16 mouse cellular contexts compared by ENCODE assay signal in the genomic region with DNA sequence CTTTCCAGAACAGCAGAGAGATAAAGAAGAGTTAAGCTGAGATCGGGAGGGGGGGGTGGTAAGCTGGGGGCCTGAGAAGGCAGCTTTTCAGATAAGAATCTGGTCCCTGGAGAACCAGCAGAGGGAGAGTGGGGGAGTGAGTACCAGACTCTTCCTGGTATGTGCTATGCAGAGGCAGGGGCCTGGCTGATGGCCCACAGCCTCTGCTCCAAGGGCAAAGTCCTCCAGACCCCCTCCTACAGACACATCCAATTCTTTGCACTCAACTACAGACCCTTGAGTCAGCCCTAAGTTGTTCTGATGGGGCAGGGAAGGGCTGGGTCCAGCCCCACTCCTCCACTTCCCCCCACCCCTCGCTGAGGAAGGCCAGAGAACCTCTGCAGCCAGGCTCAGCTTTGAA.
DNase-seq lines count a peak whose midpoint lies in the region; ATAC-seq lines count a peak whose summit lies in the region.
"Had no signal": no experiment of that assay in that cellular context is flagged by ENCODE, and none has a peak within 500 bp of the region (broad histone marks: within the 10 kb centered on the region; RNA-seq: fewer than 3 reads in every experiment).

No protein-coding gene starts in this region.

- H3K9ac ChIP-seq in heart, embryonic 11.5 days (ENCODE audit: low read depth, low read length), result no peak overlapping the region
- no peak overlapping the region for H3K9ac ChIP-seq in embryonic facial prominence, embryonic 12.5 days
- H3K9ac ChIP-seq: neural tube, embryonic 12.5 days had no signal

- no peaks in the 10 kb centered on the region for H3K27me3 ChIP-seq in heart, embryonic 11.5 days (ENCODE audit: control insufficient read depth, insufficient read depth, low read length)
- H3K27me3 ChIP-seq in embryonic facial prominence, embryonic 12.5 days, result no peaks in the 10 kb centered on the region
- H3K27me3 ChIP-seq: neural tube, embryonic 12.5 days had no signal

- no peak for DNase-seq in heart, postnatal 25 days (ENCODE audit: low spot score)
- DNase-seq in kidney, postnatal 10 days, result peak; percentile 53
- no peak for DNase-seq in kidney, adult 11 months
- DNase-seq in kidney, postnatal 4 days, result peak; percentile 44 to 66
- DNase-seq in liver, result no peak
- DNase-seq: adrenal gland, postnatal 25 days; B cell, adult 2 months; cerebellum, postnatal 36 days; layer of hippocampus, postnatal 36 days; thymus, postnatal 4 days had no signal

- H3K4me2 ChIP-seq in heart, embryonic 11.5 days, result no peak overlapping the region
- no peak overlapping the region for H3K4me2 ChIP-seq in embryonic facial prominence, embryonic 12.5 days (replicated peaks)
- H3K4me2 ChIP-seq: neural tube, embryonic 12.5 days had no signal

- H3K27ac ChIP-seq in heart, embryonic 11.5 days (ENCODE audit: low read depth, low read length), result peak overlapping the region; percentile 60
- peak overlapping the region; percentile 70; the same call in 1 of the 2 replicates for H3K27ac ChIP-seq in embryonic facial prominence, embryonic 12.5 days
- H3K27ac ChIP-seq: neural tube, embryonic 12.5 days had no signal

- no peaks in the 10 kb centered on the region for H3K36me3 ChIP-seq in heart, embryonic 11.5 days (ENCODE audit: control insufficient read depth, insufficient read depth, low read length)
- H3K36me3 ChIP-seq in embryonic facial prominence, embryonic 12.5 days, result no peaks in the 10 kb centered on the region
- H3K36me3 ChIP-seq: neural tube, embryonic 12.5 days had no signal

- no peak overlapping the region for H3K4me3 ChIP-seq in heart, embryonic 11.5 days (ENCODE audit: low read depth, low read length)
- H3K4me3 ChIP-seq in embryonic facial prominence, embryonic 12.5 days, result no peak overlapping the region
- H3K4me3 ChIP-seq: neural tube, embryonic 12.5 days had no signal

- peaks cover 17% of the 10 kb centered on the region for H3K4me1 ChIP-seq in heart, embryonic 11.5 days (ENCODE audit: control insufficient read depth, insufficient read depth, low read length)
- H3K4me1 ChIP-seq in embryonic facial prominence, embryonic 12.5 days, result peaks cover 20% of the 10 kb centered on the region
- H3K4me1 ChIP-seq: neural tube, embryonic 12.5 days had no signal

- WGBS in heart, embryonic 11.5 days (ENCODE audit: insufficient replicate concordance), result 31% methylated on average over 2 of the region's 2 CpGs
- WGBS in embryonic facial prominence, embryonic 12.5 days, result 36% methylated on average over 2 of the region's 2 CpGs

- no peaks in the 10 kb centered on the region for H3K9me3 ChIP-seq in heart, embryonic 11.5 days (replicated peaks; ENCODE audit: control insufficient read depth, low read length)
- no peaks in the 10 kb centered on the region for H3K9me3 ChIP-seq in embryonic facial prominence, embryonic 12.5 days
- H3K9me3 ChIP-seq: neural tube, embryonic 12.5 days had no signal

- intact Hi-C loops in heart, postnatal 25 days (cut with DNase I), result loop anchor here (5.0 kb wide), 1 partner anchor 42 kb away; no protein-coding TSS in a partner anchor

- ATAC-seq in heart, embryonic 11.5 days (replicated peaks; ENCODE audit: insufficient number of reproducible peaks, low FRiP score, low TSS enrichment), result no peak
- ATAC-seq in embryonic facial prominence, embryonic 12.5 days (ENCODE audit: insufficient number of reproducible peaks, insufficient read depth, low FRiP score, low TSS enrichment), result peak; percentile 24; the same call in 1 of the 2 replicates
- no peak for ATAC-seq in frontal cortex, adult (ENCODE audit: low TSS enrichment)
- ATAC-seq: hindbrain, embryonic 16.5 days; midbrain, embryonic 16.5 days had no signal

Comparison
In these comparisons a context has a peak if more than half of its experiments do, and no peak if none do; other contexts are left out.
1. DNase-seq: peak in kidney, postnatal 10 days (single experiment) and kidney, postnatal 4 days (2 of 2); none in heart, postnatal 25 days (single experiment), kidney, adult 11 months (single experiment) and liver (single experiment).